Mouse (Mus musculus): Measurements from ENCODE around the gene Slc39a13. TPM values are rescaled to one million over a fixed set of nuclear protein-coding genes. Genes with fewer than 3 reads are reported as not detected.

The Slc39a13 gene
- polyA plus RNA-seq, 1 experiment from 2014 or later: 25.8 TPM

DNA sequence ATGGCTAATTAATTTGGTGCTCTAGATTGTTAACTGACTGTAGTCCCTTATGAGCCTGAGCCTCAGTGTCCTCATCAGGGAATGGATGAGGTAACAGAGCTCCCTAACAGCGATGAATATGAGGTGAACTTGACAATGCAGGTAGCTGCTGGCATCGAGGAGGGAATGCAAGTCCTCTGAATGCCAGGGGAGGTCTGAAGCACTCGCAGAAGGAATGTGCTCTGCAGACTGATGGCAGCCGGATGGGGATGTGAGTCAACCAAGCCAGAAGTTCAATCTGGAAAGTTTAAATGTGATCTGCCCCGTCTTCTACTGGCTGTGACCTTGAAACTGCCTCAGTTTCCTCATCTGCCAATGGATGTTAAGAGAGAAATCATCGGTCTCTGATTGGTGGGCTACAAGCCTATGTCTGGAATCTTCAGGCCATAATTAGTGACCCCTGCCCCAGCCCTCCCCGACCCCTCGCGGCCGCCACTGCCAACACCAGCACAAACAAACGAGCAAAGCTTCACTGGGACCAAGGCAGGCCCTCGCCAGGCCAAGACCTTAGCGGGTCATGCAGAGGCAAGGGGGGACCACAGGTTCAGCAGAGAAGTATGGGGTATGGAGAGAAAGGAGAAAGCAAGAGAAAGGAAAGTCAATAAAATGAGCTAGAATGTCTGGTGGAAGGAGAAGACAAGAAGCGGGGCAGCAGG, 764 bp downstream of the Slc39a13 start:
- no peaks in the 10 kb centered on the region for H3K9me3 ChIP-seq
- peak; percentile 58 for DNase-seq (ENCODE audit: low spot score)
- 11% methylated on average over 14 of the region's 14 CpGs for WGBS
- H3K36me3 ChIP-seq: peaks cover 27% of the 10 kb centered on the region
- peak overlapping the region; percentile 77 for H3K4me3 ChIP-seq
- H3K4me1 ChIP-seq (replicated peaks): peaks cover 45% of the 10 kb centered on the region
- no peaks in the 10 kb centered on the region for H3K27me3 ChIP-seq (ENCODE audit: insufficient read depth, poor library complexity, severe bottlenecking)
- H3K27ac ChIP-seq: peak overlapping the region; percentile 93

DNA sequence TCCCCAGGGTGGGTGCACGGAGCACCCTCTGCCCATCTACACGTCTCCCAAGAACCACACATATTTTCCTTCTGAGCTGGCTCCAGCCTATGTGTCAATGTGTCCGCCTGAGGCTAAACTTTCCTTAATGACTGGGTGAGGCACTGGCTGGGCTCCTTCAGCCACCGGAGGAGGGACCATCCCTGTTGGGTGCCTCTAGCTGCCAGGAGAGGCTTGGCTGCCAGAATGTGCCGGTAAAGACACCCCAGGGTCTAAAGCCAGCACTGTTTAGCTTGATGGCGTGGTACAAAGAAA, 1.4 kb downstream of the Slc39a13 start:
- H3K4me1 ChIP-seq (replicated peaks): peaks cover 45% of the 10 kb centered on the region
- peaks cover 34% of the 10 kb centered on the region for H3K36me3 ChIP-seq
- no peaks in the 10 kb centered on the region for H3K27me3 ChIP-seq (ENCODE audit: insufficient read depth, poor library complexity, severe bottlenecking)
- H3K27ac ChIP-seq: no peak overlapping the region
- H3K9me3 ChIP-seq: no peaks in the 10 kb centered on the region
- DNase-seq (ENCODE audit: low spot score): no peak
- 44% methylated on average over 6 of the region's 6 CpGs for WGBS
- H3K4me3 ChIP-seq: peak overlapping the region; percentile 77; the same call in 1 of the 2 replicates

DNA sequence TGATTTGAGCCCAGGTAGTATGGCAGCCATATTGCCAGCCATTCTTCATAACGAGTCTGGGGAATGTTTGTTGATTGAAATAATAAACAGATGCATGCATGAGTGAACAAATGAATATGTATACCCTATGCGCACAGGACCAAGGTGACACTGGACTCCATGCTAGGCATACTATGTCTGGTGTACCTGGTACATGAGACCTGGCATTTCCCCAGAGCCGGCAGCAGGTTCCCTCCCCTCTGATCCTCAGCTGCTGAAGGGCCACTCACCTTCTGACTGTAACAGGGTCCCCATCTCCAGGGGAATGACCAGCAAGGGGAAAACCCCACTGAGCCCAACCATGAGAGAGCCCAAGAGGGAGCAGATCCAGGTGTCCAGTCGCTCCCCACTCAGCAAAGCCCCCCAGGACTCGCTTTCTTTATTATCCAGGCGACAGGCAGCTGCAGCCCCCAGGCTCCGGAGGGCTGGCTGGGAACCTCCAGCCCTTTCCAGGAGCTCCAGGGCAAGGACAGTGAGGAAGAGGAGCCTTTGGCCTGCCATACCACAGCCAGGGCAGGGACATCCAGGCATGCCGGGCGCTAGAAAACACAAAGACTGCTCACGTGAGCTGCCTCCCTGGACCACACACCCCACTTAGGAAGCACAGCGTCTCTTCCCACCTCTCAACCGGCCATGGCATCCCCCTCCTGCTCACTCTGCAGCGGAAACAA, 1.9 kb downstream of the Slc39a13 start:
- Histone ChIP-seq H3K27ac (peak overlapping the region; percentile 5; the same call in 1 of the 2 replicates), H3K36me3 (peaks cover 39% of the 10 kb centered on the region), H3K27me3 (ENCODE audit: insufficient read depth, poor library complexity, severe bottlenecking) (no peaks in the 10 kb centered on the region), H3K9me3 (no peaks in the 10 kb centered on the region), H3K4me3 (peak overlapping the region; percentile 77; the same call in 1 of the 2 replicates), H3K4me1 (replicated peaks) (peaks cover 45% of the 10 kb centered on the region)
- DNase-seq (ENCODE audit: low spot score): no peak
- WGBS: 55% methylated on average over 13 of the region's 13 CpGs

DNA sequence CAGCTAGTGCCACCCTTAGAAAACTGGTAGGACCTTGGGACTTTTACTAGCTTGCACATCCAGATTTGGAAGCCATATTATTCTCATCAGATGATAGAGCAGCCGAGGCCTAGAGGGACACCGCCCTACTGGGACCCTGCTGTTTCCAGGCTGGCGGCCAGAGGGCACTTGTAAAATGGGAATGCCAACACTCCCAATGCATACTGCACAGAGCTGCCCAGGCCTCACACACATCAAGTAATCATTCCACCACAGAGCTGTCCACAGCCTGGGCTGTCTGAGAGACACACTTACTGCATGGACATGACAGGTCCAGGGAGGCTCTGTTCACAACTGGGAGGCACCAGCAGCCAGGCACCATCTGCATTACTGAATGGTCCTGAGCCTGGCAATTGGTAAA, 3.8 kb downstream of the Slc39a13 start:
- 88% methylated on average over 3 of the region's 3 CpGs for WGBS
- H3K4me3 ChIP-seq: no peak overlapping the region
- H3K27me3 ChIP-seq (ENCODE audit: insufficient read depth, poor library complexity, severe bottlenecking): no peaks in the 10 kb centered on the region
- no peaks in the 10 kb centered on the region for H3K9me3 ChIP-seq
- DNase-seq (ENCODE audit: low spot score): no peak
- peaks cover 57% of the 10 kb centered on the region for H3K36me3 ChIP-seq
- H3K4me1 ChIP-seq (replicated peaks): peaks cover 39% of the 10 kb centered on the region
- H3K27ac ChIP-seq: no peak overlapping the region

GRCm38 (mm10) chr2:91065544-91065943, 4.7 kb downstream of the Slc39a13 start:
- Histone ChIP-seq H3K9me3 (no peaks in the 10 kb centered on the region), H3K4me3 (no peak overlapping the region), H3K36me3 (peaks cover 66% of the 10 kb centered on the region), H3K4me1 (replicated peaks) (peaks cover 29% of the 10 kb centered on the region), H3K27me3 (ENCODE audit: insufficient read depth, poor library complexity, severe bottlenecking) (no peaks in the 10 kb centered on the region), H3K27ac (no peak overlapping the region)
- WGBS: 46% methylated on average over 3 of the region's 3 CpGs
- DNase-seq (ENCODE audit: low spot score): peak; percentile 43

DNA sequence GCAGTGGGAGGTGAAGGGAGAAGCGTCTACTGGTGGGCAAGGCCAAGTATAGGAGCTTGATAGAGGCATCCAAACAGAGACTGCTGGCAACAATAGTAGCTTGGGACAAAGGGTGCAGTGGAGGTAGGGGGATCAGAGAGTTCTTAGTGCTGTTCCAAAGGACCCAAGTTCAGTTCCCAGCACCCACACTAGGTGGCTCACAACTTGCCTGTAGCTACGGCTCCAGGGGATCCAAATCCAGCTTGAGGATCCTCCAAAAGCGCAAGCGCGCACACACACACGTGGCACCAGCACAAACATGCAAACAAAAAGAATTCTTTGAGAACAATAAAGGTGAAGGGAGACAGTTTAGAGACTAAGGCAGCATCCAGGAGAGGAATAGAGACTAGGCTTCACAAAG, 6.0 kb downstream of the Slc39a13 start:
- DNase-seq (ENCODE audit: low spot score): no peak
- Histone ChIP-seq H3K4me1 (replicated peaks) (peaks cover 17% of the 10 kb centered on the region), H3K4me3 (no peak overlapping the region), H3K36me3 (peaks cover 80% of the 10 kb centered on the region), H3K27ac (no peak overlapping the region), H3K9me3 (no peaks in the 10 kb centered on the region), H3K27me3 (ENCODE audit: insufficient read depth, poor library complexity, severe bottlenecking) (no peaks in the 10 kb centered on the region)
- 86% methylated on average over 6 of the region's 6 CpGs for WGBS

DNA sequence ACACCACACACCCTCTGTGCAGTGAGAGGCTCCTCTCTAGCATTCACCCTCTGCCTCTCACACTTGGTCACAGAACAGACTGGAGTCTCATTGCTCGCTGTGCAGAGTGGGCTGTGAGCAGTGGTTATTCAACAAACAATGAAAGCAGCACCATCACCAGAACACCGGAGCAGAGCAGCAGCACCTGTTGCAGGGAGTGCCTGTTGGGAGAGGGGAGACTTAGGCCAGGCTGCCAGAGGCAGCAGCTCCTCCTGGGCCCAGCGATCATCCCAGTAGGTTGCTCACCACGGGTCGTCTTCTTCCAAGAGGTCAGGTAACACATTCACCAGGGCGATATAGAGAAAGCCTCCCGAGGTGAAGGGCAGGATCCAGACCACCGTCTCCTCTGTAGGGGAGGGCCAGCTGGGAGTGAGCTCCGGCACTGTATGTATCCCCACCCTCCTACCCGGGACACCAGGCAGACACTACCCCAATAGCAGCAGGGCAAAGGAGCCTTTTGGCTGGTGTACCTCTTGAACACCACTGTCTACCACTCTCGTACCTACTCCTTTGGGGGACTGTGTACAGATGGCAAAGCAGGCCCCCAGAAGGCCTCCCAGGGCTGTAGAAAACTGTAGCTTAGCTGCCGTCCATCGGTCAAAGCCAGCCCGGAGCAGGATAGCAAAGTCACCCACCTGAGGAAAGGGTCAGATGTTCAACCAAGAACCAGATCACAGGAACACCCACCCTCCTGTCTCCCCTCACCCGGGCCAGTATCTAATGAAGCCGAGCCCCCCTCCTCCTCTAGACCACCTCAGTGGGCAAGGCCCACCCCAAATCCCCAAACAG, 7.2 kb downstream of the Slc39a13 start:
- Histone ChIP-seq H3K4me3 (no peak overlapping the region), H3K36me3 (peaks cover 92% of the 10 kb centered on the region), H3K4me1 (replicated peaks) (0 out of 2 replicates have a peak, but pooled peaks cover 6% of the 10 kb centered on the region), H3K9me3 (no peaks in the 10 kb centered on the region), H3K27me3 (ENCODE audit: insufficient read depth, poor library complexity, severe bottlenecking) (no peaks in the 10 kb centered on the region), H3K27ac (no peak overlapping the region)
- DNase-seq (ENCODE audit: low spot score): no peak
- WGBS: 94% methylated on average over 16 of the region's 16 CpGs

- no peaks in the 10 kb centered on the region for H3K27me3 ChIP-seq (ENCODE audit: insufficient read depth, poor library complexity, severe bottlenecking)
- 0 out of 2 replicates have a peak, but pooled peaks cover 6% of the 10 kb centered on the region for H3K4me1 ChIP-seq (replicated peaks)
- no peak for DNase-seq (ENCODE audit: low spot score)
- peaks cover 98% of the 10 kb centered on the region for H3K36me3 ChIP-seq
- no peaks in the 10 kb centered on the region for H3K9me3 ChIP-seq
- WGBS: 85% methylated on average over 6 of the region's 6 CpGs
- no peak overlapping the region for H3K4me3 ChIP-seq
- no peak overlapping the region for H3K27ac ChIP-seq
Measured at GRCm38 (mm10) chr2:91061849-91062481, 8.3 kb downstream of the Slc39a13 start.

GRCm38 (mm10) chr2:91060544-91061355, 9.5 kb downstream of the Slc39a13 start:
- H3K27ac ChIP-seq: no peak overlapping the region
- H3K27me3 ChIP-seq (ENCODE audit: insufficient read depth, poor library complexity, severe bottlenecking): no peaks in the 10 kb centered on the region
- DNase-seq (ENCODE audit: low spot score): peak; percentile 54
- H3K9me3 ChIP-seq: no peaks in the 10 kb centered on the region
- WGBS: 82% methylated on average over 10 of the region's 10 CpGs
- H3K4me1 ChIP-seq (replicated peaks): 0 out of 2 replicates have a peak, but pooled peaks cover 4% of the 10 kb centered on the region
- no peak overlapping the region for H3K4me3 ChIP-seq
- peaks cover 100% of the 10 kb centered on the region for H3K36me3 ChIP-seq

GRCm38 (mm10) chr2:91059376-91059775, 10.8 kb downstream of the Slc39a13 start:
- H3K36me3 ChIP-seq: peaks cover 93% of the 10 kb centered on the region
- no peaks in the 10 kb centered on the region for H3K27me3 ChIP-seq (ENCODE audit: insufficient read depth, poor library complexity, severe bottlenecking)
- DNase-seq (ENCODE audit: low spot score): no peak
- no peak overlapping the region for H3K4me3 ChIP-seq
- peaks cover 11% of the 10 kb centered on the region for H3K4me1 ChIP-seq (replicated peaks)
- WGBS: 100% methylated on average over 2 of the region's 2 CpGs
- no peak overlapping the region for H3K27ac ChIP-seq
- no peaks in the 10 kb centered on the region for H3K9me3 ChIP-seq

- Histone ChIP-seq H3K4me1 (replicated peaks) (peaks cover 11% of the 10 kb centered on the region), H3K9me3 (no peaks in the 10 kb centered on the region), H3K27ac (no peak overlapping the region), H3K36me3 (peaks cover 84% of the 10 kb centered on the region), H3K4me3 (no peak overlapping the region), H3K27me3 (ENCODE audit: insufficient read depth, poor library complexity, severe bottlenecking) (no peaks in the 10 kb centered on the region)
- WGBS: 91% methylated on average over 5 of the region's 5 CpGs
- no peak for DNase-seq (ENCODE audit: low spot score)
Measured at GRCm38 (mm10) chr2:91058435-91058834, 11.8 kb downstream of the Slc39a13 start.

DNA sequence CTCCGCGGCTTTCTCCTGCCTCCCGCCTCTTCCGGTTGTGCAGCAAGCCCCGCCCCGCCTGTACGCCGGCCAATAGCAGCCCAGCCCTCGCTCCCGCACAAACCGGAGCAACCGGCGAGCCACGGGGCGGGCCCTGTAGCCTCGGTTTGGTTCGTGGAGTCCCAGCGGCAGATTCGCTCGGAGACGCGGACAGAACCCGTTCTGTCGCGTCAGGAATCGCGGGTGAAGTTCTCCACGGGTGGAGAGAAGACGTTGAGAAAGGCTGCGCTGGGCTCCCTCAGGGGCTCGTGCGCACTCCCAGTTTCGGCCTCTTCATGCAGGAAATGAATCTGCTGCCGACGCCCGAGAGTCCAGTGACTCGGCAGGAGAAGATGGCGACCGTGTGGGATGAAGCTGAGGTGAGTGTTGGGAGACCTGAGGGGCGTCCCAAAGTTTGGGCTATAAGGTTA, 16.3 kb downstream of the Slc39a13 start, which contains the start of gene Psmc3:
Gene Psmc3, plus strand, starts transcription at position 76 of the 449 bp plus-strand sequence.
- H3K9me3 ChIP-seq: no peaks in the 10 kb centered on the region
- under 1% methylated on average over 40 of the region's 40 CpGs for WGBS
- peak within 1 kb of the TSS; percentile 75 for H3K4me3 ChIP-seq
- no peaks in the 10 kb centered on the region for H3K27me3 ChIP-seq (ENCODE audit: insufficient read depth, poor library complexity, severe bottlenecking)
- peaks cover 17% of the 10 kb centered on the region for H3K4me1 ChIP-seq (replicated peaks)
- peak within 1 kb of the TSS; percentile 98 for H3K27ac ChIP-seq
- H3K36me3 ChIP-seq: peaks cover 48% of the 10 kb centered on the region
- DNase-seq (ENCODE audit: low spot score): peak; percentile 94
